Mouse (Mus musculus): ENCODE results near the gene Tle2.

Tle2 gene

DNA sequence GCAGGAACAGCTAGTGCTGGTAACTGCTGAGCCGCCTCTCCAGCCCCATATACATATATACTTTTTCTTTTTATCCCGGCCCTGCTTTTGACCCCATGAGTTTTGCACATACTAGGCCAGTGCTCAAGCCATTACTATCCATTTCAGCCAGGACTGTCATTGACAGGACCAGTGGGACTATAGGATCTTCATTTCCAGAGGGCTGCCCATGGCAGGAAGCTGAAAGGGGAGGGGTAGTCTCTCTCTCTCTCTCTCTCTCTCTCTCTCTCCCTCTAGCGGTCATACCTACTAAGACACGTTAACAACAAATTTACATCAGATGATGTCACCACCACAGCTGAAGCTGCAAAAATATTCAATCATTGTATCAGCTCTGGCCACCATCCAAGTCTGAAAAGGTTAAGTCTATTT is 28.4 kb downstream of the Tle2 start:
- in situ Hi-C loops (cut with MboI, MseI) = loop anchor here (5.0 kb wide), 1 partner anchor 35 kb away; no protein-coding TSS in a partner anchor

DNA sequence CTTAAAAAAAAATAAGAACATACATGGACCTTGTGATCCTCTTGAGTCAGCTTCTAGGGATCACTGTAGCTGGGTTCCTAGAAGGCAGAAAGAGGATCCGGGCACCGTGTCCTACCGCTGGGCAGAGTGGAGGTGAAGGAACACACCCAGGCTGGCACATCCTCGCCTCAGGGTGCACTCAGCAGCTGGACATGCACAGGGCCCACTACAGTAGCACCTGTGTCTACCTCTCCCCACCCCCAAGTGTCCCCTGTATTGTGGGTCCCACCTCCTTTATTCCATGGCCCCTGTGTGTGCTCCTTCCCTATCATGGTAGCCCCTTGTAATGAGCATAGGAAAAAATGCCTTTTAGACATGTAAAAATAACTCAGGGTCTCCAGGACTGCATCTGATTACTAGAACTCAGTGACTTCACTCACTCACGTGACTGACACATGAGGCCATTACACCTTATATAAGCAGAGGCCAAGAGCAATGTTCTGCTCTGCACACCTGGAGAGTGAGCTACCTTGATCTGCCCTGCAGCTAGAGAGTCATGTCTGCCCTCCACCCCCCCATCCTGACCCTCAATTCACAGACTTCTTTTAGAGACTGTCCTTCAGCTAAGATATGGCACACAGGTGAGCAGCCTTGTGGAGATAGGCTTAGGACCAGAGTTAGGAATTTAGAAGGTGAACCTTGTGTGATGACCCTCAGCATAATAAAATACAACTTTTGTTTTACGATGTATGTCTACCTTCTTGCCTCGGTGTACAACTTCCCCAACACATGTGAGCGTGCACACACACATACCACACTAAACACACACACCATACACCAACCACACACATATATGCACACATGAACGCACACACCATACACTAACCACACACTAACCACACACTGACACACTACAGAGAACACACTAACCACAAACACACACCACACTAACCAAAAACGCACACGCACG is 29.9 kb downstream of the Tle2 start:
- in situ Hi-C loops (cut with MboI, MseI) = loop anchor here (5.0 kb wide), 1 partner anchor 37 kb away; no protein-coding TSS in a partner anchor

- in situ Hi-C loops (cut with MboI, MseI) = loop anchor here (5.0 kb wide), 1 partner anchor 38 kb away; no protein-coding TSS in a partner anchor
Measured at GRCm38 (mm10) chr10:81604968-81605665, 30.8 kb downstream of the Tle2 start.

GRCm38 (mm10) chr10:81605666-81605973 is 31.3 kb downstream of the Tle2 start:
- in situ Hi-C loops (cut with MboI, MseI) = no loop called here

DNA sequence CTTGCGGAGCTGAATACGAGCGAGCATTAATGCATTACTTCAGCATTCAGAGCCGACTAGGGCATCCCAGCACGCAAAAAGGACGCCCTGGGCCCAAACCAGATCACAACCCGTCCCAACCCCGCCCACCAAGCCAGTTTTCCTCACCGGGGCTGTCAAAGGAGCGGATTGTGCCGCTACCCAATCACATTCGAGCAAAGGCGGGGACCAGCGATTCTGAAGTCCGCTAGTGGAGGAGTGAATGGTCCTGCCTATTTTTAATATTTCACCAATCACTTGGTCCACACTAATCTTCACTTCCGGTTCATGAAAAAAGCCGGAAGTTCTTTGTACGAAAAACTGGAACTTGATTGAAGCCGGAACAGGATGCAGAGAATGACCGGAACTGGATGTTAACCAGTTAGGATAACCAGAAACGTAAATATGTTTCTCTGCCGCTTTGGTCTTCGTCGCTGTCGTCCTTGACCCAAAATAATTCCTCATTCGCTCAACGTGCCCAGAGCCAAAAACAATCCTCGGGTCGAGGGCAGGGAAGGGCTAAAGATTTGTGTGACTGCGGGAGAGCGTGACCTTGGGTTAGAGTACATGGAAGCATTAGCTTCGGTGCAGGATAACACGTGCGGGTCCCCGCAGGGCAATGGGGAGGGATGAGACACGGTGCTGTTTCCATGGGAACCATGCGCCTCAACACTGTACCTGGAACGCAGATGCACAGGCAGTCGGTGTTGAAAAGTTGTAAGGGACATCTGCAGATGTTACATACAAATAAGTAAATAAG is 31.8 kb downstream of the Tle2 start, which contains the start of gene BC025920:
BC025920 (plus strand) TSS at position 297 of the 778 bp plus-strand sequence.
- in situ Hi-C loops (cut with MboI, MseI) = no loop called here

- in situ Hi-C loops (cut with MboI, MseI) = no loop called here
Measured at GRCm38 (mm10) chr10:81608308-81608707, 33.9 kb downstream of the Tle2 start.

GRCm38 (mm10) chr10:81612779-81613178 is 38.4 kb downstream of the Tle2 start:
- in situ Hi-C loops (cut with MboI, MseI) = no loop called here

- in situ Hi-C loops (cut with MboI, MseI) = no loop called here
Measured at GRCm38 (mm10) chr10:81615486-81615885, 41.1 kb downstream of the Tle2 start.

DNA sequence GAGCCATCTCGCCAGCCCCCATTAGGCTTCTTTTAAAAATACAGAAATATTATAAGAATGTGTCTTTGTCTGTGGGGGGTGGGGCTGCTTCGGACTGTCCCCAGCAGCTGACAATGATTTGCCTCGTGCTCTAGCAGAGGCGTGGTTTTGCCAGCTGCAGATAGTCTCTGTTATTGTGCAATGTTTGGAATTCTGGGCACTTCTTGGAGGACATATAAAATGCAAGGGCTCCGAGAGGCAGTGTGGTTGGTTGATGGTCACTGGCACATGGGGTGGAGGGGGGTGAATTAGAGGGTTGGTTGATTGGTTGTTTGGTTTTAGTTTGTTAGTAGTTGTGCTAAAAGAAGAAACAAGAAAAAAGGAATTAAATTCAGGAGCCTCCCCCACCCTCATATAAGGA is 45.6 kb downstream of the Tle2 start:
- in situ Hi-C loops (cut with MboI, MseI) = no loop called here

DNA sequence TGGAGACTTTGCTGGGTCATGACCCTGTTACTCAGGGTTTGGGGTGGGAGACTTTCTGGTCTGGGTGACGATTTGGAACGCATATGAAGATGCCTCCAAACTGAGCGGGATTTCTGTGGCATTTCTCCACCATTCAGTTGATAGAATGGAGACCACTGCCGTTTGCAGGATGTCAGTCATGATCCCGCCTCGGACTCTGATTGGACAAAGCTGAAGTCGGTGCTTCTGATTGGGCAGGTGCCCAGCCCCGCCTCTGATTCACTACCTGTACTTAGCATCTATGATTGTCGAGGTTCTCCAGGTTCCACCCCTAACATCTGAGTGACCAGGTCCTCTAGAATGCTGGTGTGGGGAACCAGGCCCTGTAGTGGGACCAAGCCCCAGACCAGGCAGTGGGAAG is 46.4 kb downstream of the Tle2 start:
- in situ Hi-C loops (cut with MboI, MseI) = no loop called here

DNA sequence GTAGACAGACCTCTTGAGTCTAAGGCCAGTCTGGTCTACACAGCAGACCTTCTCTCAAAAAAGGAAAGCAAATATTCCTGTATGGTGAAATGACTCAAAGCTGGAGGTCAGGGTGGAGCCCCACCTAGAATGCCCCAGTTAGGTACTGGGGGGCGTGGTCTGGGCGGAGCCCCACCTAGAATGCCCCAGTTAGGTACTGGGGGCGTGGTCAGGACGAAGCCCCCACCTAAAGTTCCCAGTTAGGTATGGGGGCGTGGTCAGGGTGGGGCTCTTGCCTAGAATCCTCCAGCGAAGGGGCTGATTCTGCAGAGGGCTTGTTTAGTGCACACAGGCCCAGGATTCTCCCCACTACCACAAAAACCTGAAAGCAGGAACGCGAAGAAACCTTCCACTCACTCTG is 49.1 kb downstream of the Tle2 start:
- in situ Hi-C loops (cut with MboI, MseI) = no loop called here

GRCm38 (mm10) chr10:81626101-81626993 is 52.0 kb downstream of the Tle2 start:
- in situ Hi-C loops (cut with MboI, MseI) = loop anchor here (25.0 kb wide), 1 partner anchor 1711 kb away; the partner anchor contains the start of gene Slc41a2

GRCm38 (mm10) chr10:81626994-81627835 is 52.9 kb downstream of the Tle2 start, which contains the start of gene Sirt6:
TSS of gene Sirt6 (minus strand) at chr10:81627797.
- in situ Hi-C loops (cut with MboI, MseI) = loop anchor here (25.0 kb wide), 1 partner anchor 1710 kb away; the partner anchor contains the start of gene Slc41a2

DNA sequence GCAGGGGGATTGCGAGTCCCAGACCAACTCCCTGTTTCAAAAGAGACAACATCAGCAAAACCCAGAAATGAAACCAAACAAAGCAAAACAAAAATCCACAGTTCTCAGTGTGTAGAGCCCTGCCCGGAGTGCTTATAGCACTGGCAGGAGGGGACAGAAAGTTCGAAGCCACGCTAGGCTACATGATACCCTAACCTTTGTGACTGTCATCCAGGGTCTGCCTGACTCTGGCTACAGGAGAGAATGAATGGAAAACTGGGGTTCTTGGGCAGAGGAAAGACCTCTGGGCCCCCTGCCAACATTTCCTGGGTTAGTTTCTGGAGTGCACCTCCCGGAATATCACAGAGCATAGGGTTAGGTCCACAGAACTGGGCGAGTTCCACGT is 53.5 kb downstream of the Tle2 start:
- in situ Hi-C loops (cut with MboI, MseI) = loop anchor here (25.0 kb wide), 1 partner anchor 1709 kb away; the partner anchor contains the start of gene Slc41a2

DNA sequence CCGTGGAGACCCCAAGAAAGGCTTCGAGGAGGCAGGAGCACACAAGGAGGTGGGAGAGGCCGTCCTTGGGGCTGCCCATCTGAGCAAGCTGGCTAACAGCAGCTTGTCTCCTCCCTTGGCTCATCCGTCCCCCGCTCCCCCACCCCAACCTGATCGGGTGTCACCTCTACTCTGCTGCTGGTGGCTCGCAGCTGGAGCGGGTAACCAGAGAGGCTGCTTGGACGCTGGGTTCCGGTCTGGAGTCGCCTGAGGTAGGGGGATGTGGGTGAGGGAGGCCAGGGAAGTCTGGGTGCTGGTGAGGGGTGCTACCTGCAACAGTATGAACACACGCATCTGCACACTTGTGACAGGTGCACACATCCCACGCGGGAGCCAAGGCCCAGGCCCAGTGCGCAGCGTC is 54.0 kb downstream of the Tle2 start, which contains the start of gene Ankrd24:
Ankrd24 (plus strand) TSS at position 151 of the 400 bp plus-strand sequence.
- in situ Hi-C loops (cut with MboI, MseI) = loop anchor here (25.0 kb wide), 1 partner anchor 1709 kb away; the partner anchor contains the start of gene Slc41a2

- in situ Hi-C loops (cut with MboI, MseI) = loop anchor here (5.0 to 25.0 kb wide), 2 partner anchors 999 to 1704 kb away; partner anchors contain the start of gene Slc41a2
Measured at GRCm38 (mm10) chr10:81633253-81634099, 59.1 kb downstream of the Tle2 start.

- in situ Hi-C loops (cut with MboI, MseI) = loop anchor here (25.0 kb wide), 1 partner anchor 1701 kb away; the partner anchor contains the start of gene Slc41a2
Measured at GRCm38 (mm10) chr10:81636338-81636737, 62.0 kb downstream of the Tle2 start.

- in situ Hi-C loops (cut with MboI, MseI) = loop anchor here (25.0 kb wide), 1 partner anchor 1699 kb away; the partner anchor contains the start of gene Slc41a2
Measured at GRCm38 (mm10) chr10:81638101-81638500, 63.7 kb downstream of the Tle2 start.
